ENCODE assay signal across 29 mouse cellular contexts in the genomic region with DNA sequence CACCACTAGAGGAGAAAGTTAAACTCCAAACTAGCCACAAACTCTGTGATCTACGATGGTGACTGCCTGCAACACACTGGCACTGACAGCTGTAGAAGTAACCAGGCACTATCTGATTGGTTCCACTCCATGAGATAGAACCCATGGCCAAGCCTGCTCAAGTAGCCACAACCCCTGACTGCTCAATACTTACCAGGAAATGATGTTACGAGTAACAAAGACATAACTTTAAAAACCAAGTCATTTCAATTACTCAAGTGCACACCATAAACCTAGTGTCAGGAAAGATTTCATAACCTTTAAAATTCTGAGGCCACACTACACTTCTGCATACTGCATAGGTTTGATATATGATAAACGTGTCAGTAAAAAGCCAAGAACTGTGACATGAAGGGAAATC.
"Had no signal": no experiment of that assay in that cellular context is flagged by ENCODE, and none has a peak within 500 bp of the region (broad histone marks: within the 10 kb centered on the region; RNA-seq: fewer than 3 reads in every experiment).

No protein-coding gene starts in this region.

- ATAC-seq: forebrain, embryonic 13.5 days; forebrain, embryonic 14.5 days; forebrain, embryonic 15.5 days; forebrain, embryonic 16.5 days; forebrain, postnatal 0 days had no signal

- H3K4me3 ChIP-seq: embryonic facial prominence, embryonic 10.5 days; embryonic facial prominence, embryonic 12.5 days; embryonic facial prominence, embryonic 13.5 days; embryonic facial prominence, embryonic 15.5 days; erythroblast, embryonic 14.5 days; forebrain, embryonic 10.5 days; forebrain, embryonic 12.5 days; forebrain, embryonic 13.5 days; forebrain, embryonic 15.5 days; gastrocnemius, adult 2 months; heart, adult 2 months had no signal

- H3K27me3 ChIP-seq: embryonic facial prominence, embryonic 12.5 days; embryonic facial prominence, embryonic 13.5 days; embryonic facial prominence, embryonic 15.5 days; forebrain, embryonic 12.5 days; forebrain, embryonic 13.5 days; forebrain, embryonic 15.5 days had no signal

- H3K9ac ChIP-seq: embryonic facial prominence, embryonic 12.5 days; embryonic facial prominence, embryonic 13.5 days; embryonic facial prominence, embryonic 15.5 days; forebrain, embryonic 12.5 days; forebrain, embryonic 13.5 days; forebrain, embryonic 15.5 days; forebrain, postnatal 0 days had no signal

- H3K4me1 ChIP-seq: embryonic facial prominence, embryonic 10.5 days; embryonic facial prominence, embryonic 12.5 days; embryonic facial prominence, embryonic 13.5 days; embryonic facial prominence, embryonic 15.5 days; forebrain, embryonic 10.5 days; forebrain, embryonic 12.5 days; forebrain, embryonic 13.5 days; forebrain, embryonic 15.5 days had no signal

- H3K4me2 ChIP-seq: embryonic facial prominence, embryonic 12.5 days; embryonic facial prominence, embryonic 13.5 days; embryonic facial prominence, embryonic 15.5 days; forebrain, embryonic 12.5 days; forebrain, embryonic 13.5 days; forebrain, embryonic 15.5 days had no signal

- H3K27ac ChIP-seq: embryonic facial prominence, embryonic 10.5 days; embryonic facial prominence, embryonic 12.5 days; embryonic facial prominence, embryonic 13.5 days; embryonic facial prominence, embryonic 15.5 days; forebrain, embryonic 10.5 days; forebrain, embryonic 12.5 days; forebrain, embryonic 13.5 days; forebrain, embryonic 15.5 days; gastrocnemius, adult 2 months; heart, adult 2 months had no signal

- DNase-seq: cerebellum, adult 2 months; cerebellum, adult 8-10 months; cerebellum, adult 9-10 months; cerebellum, adult 9-11 months; cerebellum, postnatal 10 days; cerebellum, postnatal 14 days; cerebellum, postnatal 25 days; cerebellum, postnatal 36 days; embryo, embryonic 11 days; forebrain, postnatal 0 days; gastrocnemius, adult 2 months; gastrocnemius, postnatal 10 days; gastrocnemius, postnatal 14 days; gastrocnemius, postnatal 25 days; gastrocnemius, postnatal 36 days; heart, adult 11 months; heart, adult 18-20 months; heart, adult 2 months had no signal

- H3K9me3 ChIP-seq: embryonic facial prominence, embryonic 10.5 days; embryonic facial prominence, embryonic 12.5 days; embryonic facial prominence, embryonic 13.5 days; embryonic facial prominence, embryonic 15.5 days; forebrain, embryonic 10.5 days; forebrain, embryonic 12.5 days; forebrain, embryonic 13.5 days; forebrain, embryonic 15.5 days had no signal
